Mouse (Mus musculus) bone marrow macrophage, adult 2 months (primary cell): ENCODE data around the gene H2-M5. TPM values are rescaled to one million over a fixed set of nuclear protein-coding genes. Genes with fewer than 3 reads are reported as not detected.
A peak's percentile ranks its signal among the peaks of the same experiment; 100 is the strongest.
"Not testable (repeated sequence)": the region's sequence is repeated elsewhere in the genome, so short reads cannot be mapped to it uniquely, and the experiment has no call there.

Experiments
- H3K27ac ChIP-seq: 2 replicates; pipeline ENCODE4 v1.5.1; 2012; ENCODE audit warnings: low read depth, low read length; ENCODE audit not compliant: insufficient read depth
- H3K4me1 ChIP-seq: 2 replicates; pipeline ENCODE4 v1.6.1; 2012; ENCODE audit warnings: low read length; ENCODE audit not compliant: control insufficient read depth, insufficient read depth
- H3K4me3 ChIP-seq: 2 replicates; pipeline ENCODE4 v1.5.1; 2012; ENCODE audit warnings: mild to moderate bottlenecking, low read length, moderate library complexity; ENCODE audit not compliant: insufficient read depth
- CTCF ChIP-seq: IDR thresholded peaks from 2 replicates; pipeline ENCODE4 v1.5.1; 2012; ENCODE audit warnings: low read depth, mild to moderate bottlenecking, low read length, moderate library complexity
- POLR2A ChIP-seq: IDR thresholded peaks from 2 replicates; pipeline ENCODE4 v1.6.1; 2012; ENCODE audit warnings: mild to moderate bottlenecking, low read depth, low read length, borderline replicate concordance
- polyA plus RNA-seq: library from polyadenylated mRNA; stranded (reverse); fragments of >200 nt; gene quantifications from 2 replicates; pipeline ENCODE4 v1.2.4, GENCODE M21; 2012; ENCODE audit not compliant: missing spikeins, insufficient read depth, insufficient read length

The H2-M5 gene
- polyA plus RNA-seq, 1 experiment: 1.0 TPM

- no peak overlapping the region for H3K27ac ChIP-seq
- H3K4me1 ChIP-seq: peaks cover 9% of the 10 kb centered on the region
- TF ChIP-seq POLR2A (no peak), CTCF (no peak)
- H3K4me3 ChIP-seq: no peak overlapping the region
Measured at GRCm38 (mm10) chr17:36994528-36994927, 5.2 kb upstream of the H2-M5 start.

- no peak for TF ChIP-seq POLR2A
- TF ChIP-seq CTCF: no peak
- H3K4me3 ChIP-seq: no peak overlapping the region
- H3K27ac ChIP-seq: no peak overlapping the region
- H3K4me1 ChIP-seq: peaks cover 9% of the 10 kb centered on the region
Measured at GRCm38 (mm10) chr17:36993770-36994325, 4.5 kb upstream of the H2-M5 start.

GRCm38 (mm10) chr17:36992336-36993104 is 3.2 kb upstream of the H2-M5 start:
- peaks cover 9% of the 10 kb centered on the region for H3K4me1 ChIP-seq
- TF ChIP-seq CTCF (no peak), POLR2A (no peak)
- no peak overlapping the region for H3K4me3 ChIP-seq
- H3K27ac ChIP-seq: 0 out of 2 replicates have a peak overlapping the region, but pooled peaks have one; percentile 37

- not testable (repeated sequence) for H3K4me3 ChIP-seq, H3K27ac ChIP-seq
Measured at GRCm38 (mm10) chr17:36990630-36991029, 1.3 kb upstream of the H2-M5 start.

GRCm38 (mm10) chr17:36988475-36988874 is 862 bp downstream of the H2-M5 start:
- Histone ChIP-seq H3K4me3 (no peak overlapping the region), H3K4me1 (peaks cover 7% of the 10 kb centered on the region), H3K27ac (no peak overlapping the region)
- TF ChIP-seq CTCF (no peak), POLR2A (no peak)

More at GRCm38 (mm10) chr17:36990630-36991029, 1.3 kb upstream of the H2-M5 start:
- not testable (repeated sequence) for H3K4me1 ChIP-seq

- H3K27ac ChIP-seq: no peak overlapping the region
- 0 out of 2 replicates have a peak, but pooled peaks cover 2% of the 10 kb centered on the region for H3K4me1 ChIP-seq
- TF ChIP-seq POLR2A: no peak
- no peak for TF ChIP-seq CTCF
- H3K4me3 ChIP-seq: no peak overlapping the region
Measured at GRCm38 (mm10) chr17:36982253-36983155, 6.8 kb downstream of the H2-M5 start.

GRCm38 (mm10) chr17:36981845-36982244 is 7.5 kb downstream of the H2-M5 start:
- TF ChIP-seq POLR2A: no peak
- TF ChIP-seq CTCF: no peak
- H3K27ac ChIP-seq: no peak overlapping the region
- 0 out of 2 replicates have a peak, but pooled peaks cover 2% of the 10 kb centered on the region for H3K4me1 ChIP-seq
- no peak overlapping the region for H3K4me3 ChIP-seq

GRCm38 (mm10) chr17:36981221-36981813 is 8.0 kb downstream of the H2-M5 start, which contains the start of gene 2410137M14Rik:
Gene 2410137M14Rik (minus strand): TSS chr17:36981237.
- TF ChIP-seq POLR2A (no peak), CTCF (no peak)
- Histone ChIP-seq H3K4me1 (0 out of 2 replicates have a peak, but pooled peaks cover 2% of the 10 kb centered on the region), H3K27ac (no peak within 1 kb of the TSS), H3K4me3 (no peak within 1 kb of the TSS)

GRCm38 (mm10) chr17:36973271-36973787 is 16.0 kb downstream of the H2-M5 start:
- Histone ChIP-seq H3K4me1 (peaks cover 9% of the 10 kb centered on the region), H3K4me3 (no peak overlapping the region), H3K27ac (no peak overlapping the region)
- TF ChIP-seq POLR2A (no peak), CTCF (no peak)
